Mouse (Mus musculus) limb, embryonic 13.5 days (tissue): ENCODE measurements around the gene Gm20870. TPM values are rescaled to one million over a fixed set of nuclear protein-coding genes. Genes with fewer than 3 reads are reported as not detected.
"Not testable (repeated sequence)": the region's sequence is repeated elsewhere in the genome, so short reads cannot be mapped to it uniquely, and the experiment has no call there.

Experiments
- ATAC-seq: fragments of 200-750 bp; cut with Nextera tagmentation; 2 replicates; pipeline ENCODE4 v1.8.0; 2017; ENCODE audit warnings: low read depth, moderate number of reproducible peaks, moderate TSS enrichment; ENCODE audit not compliant: low FRiP score
- H3K27ac ChIP-seq: fragments of 300-500 bp; sonication (generic); 2 replicates; pipeline ENCODE4 v1.5.1; 2015; ENCODE audit warnings: inconsistent platforms, mild to moderate bottlenecking, moderate library complexity
- H3K27me3 ChIP-seq: fragments of 300-500 bp; sonication (generic); 2 replicates; pipeline ENCODE4 v1.6.1; 2015; ENCODE audit warnings: mild to moderate bottlenecking, inconsistent platforms
- H3K36me3 ChIP-seq: fragments of 300-500 bp; sonication (generic); 2 replicates; pipeline ENCODE4 v1.6.1; 2015; ENCODE audit warnings: inconsistent platforms, mild to moderate bottlenecking, moderate library complexity
- H3K4me1 ChIP-seq: fragments of 300-500 bp; sonication (generic); 2 replicates; pipeline ENCODE4 v1.6.1; 2015; ENCODE audit warnings: inconsistent platforms
- H3K4me2 ChIP-seq: fragments of 300-500 bp; sonication (generic); replicated peaks from 2 replicates; pipeline ENCODE4 v1.6.1; 2015; ENCODE audit warnings: inconsistent platforms, mild to moderate bottlenecking, moderate library complexity
- H3K4me3 ChIP-seq: fragments of 300-500 bp; sonication (generic); 2 replicates; pipeline ENCODE4 v1.5.1; 2015; ENCODE audit warnings: moderate library complexity, mild to moderate bottlenecking, inconsistent platforms
- H3K9ac ChIP-seq: fragments of 300-500 bp; sonication (generic); 2 replicates; pipeline ENCODE4 v1.6.1; 2015; ENCODE audit warnings: mild to moderate bottlenecking, inconsistent platforms
- H3K9me3 ChIP-seq: fragments of 300-500 bp; sonication (generic); 2 replicates; pipeline ENCODE4 v1.6.1; 2016; ENCODE audit warnings: inconsistent platforms
- WGBS: fragments of 180-500 bp; shearing (Covaris S2); methylation state at CpG from one replicate; pipeline ENCODE4 v1.1.7; 2015; 5-methylcytosine and 5-hydroxymethylcytosine counted together
- polyA plus RNA-seq: library from polyadenylated mRNA; unstranded; fragments of >200 nt; fragmentation: Nextera tagmentation; extraction: Ambion mirVana; gene quantifications from 2 replicates; pipeline ENCODE4 v1.2.1, GENCODE M21; 2015

Gene Gm20870
- not detected in 2 replicates for polyA plus RNA-seq

DNA sequence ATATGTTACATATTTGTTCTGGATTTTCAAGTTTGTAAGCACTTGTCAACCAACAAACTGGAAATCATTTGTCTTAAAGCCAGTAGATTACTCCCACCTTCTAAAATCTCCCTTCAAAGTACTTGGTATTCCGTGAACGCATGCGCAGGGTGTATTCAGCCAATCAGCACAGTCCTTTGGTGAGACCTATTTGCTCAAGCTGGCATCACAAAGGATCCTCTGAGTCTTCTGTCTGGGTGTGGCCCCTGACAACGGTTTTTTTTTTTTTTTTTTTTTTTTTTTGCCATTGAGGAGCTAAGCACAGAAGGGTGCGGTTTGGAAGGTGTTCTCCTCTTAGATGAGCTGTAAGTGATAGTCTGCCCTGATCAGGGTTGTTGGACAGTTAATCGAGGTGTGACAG, at the start of gene Gm20870:
Gene Gm20870 (plus strand): TSS at position 301 of the 400 bp plus-strand sequence.
- WGBS: no CpG with 5 or more reads among the region's 6 CpGs
- H3K9me3 ChIP-seq, H3K36me3 ChIP-seq, H3K27ac ChIP-seq, ATAC-seq, H3K27me3 ChIP-seq, H3K9ac ChIP-seq, H3K4me2 ChIP-seq, H3K4me1 ChIP-seq, H3K4me3 ChIP-seq: not testable (repeated sequence)

Other genes starting within 250 kb of the Gm20870 start
- not detected in 2 replicates for gene Gm20869, start 222.6 kb upstream of the Gm20870 start, polyA plus RNA-seq